Comparison of ENCODE assay signal across 8 mouse cellular contexts in the genomic region with DNA sequence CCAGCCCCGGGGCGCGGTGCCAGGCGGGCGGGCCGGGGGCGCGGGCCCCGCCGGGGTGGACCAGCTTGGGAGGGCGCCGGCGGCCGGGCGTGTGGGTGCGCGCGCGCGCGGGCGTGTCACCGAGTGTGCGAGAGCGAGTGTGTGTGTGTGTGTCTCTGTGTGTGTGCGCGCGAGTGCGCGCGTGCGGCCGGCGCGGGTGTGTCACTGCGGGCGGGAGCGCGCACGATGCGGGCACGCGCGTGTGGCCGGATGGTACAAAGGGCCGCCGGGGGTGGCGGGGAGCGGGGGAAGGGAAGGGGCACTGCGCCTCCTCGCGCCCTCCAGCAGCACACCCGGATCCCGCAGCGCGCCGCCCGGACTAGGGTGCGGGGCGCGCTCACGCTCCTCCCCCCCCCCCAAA. TPM values are rescaled to one million over a fixed set of nuclear protein-coding genes. Genes with fewer than 3 reads are reported as not detected.
DNase-seq lines count a peak whose midpoint lies in the region; ATAC-seq and TF ChIP-seq lines count a peak whose summit lies in the region.

No protein-coding gene starts in this region.

- H3K27ac ChIP-seq in embryonic facial prominence, embryonic 13.5 days: peak overlapping the region; percentile 51; the same call in 1 of the 2 replicates
- H3K27ac ChIP-seq in midbrain, embryonic 10.5 days (replicated peaks): peak overlapping the region; percentile 95
- H3K27ac ChIP-seq in stomach, embryonic 15.5 days: no peak overlapping the region

- intact Hi-C loops in left cerebral cortex, postnatal 25 days (cut with DNase I): loop anchor here (2.0 kb wide), 1 partner anchor 44 kb away; no protein-coding TSS in a partner anchor

- no peak for ATAC-seq in embryonic facial prominence, embryonic 13.5 days (ENCODE audit: insufficient number of reproducible peaks, insufficient read depth, low FRiP score, low TSS enrichment, low read depth)
- peak; percentile 10; the same call in 1 of the 2 replicates for ATAC-seq in stomach, embryonic 15.5 days (ENCODE audit: insufficient read depth, low FRiP score, low read depth)
- no peak for ATAC-seq in inflammation-experienced regulatory T-cells, adult 6 months

- H3K4me2 ChIP-seq in embryonic facial prominence, embryonic 13.5 days: peak overlapping the region; percentile 96
- H3K4me2 ChIP-seq in stomach, embryonic 15.5 days: peak overlapping the region; percentile 99

- 0% methylated on average over 5 of the region's 62 CpGs for WGBS in embryonic facial prominence, embryonic 13.5 days
- under 1% methylated on average over 60 of the region's 62 CpGs for WGBS in midbrain, embryonic 10.5 days
- WGBS in stomach, embryonic 15.5 days: under 1% methylated on average over 34 of the region's 62 CpGs

- TF ChIP-seq CTCF in E14TG2a.4 (conservative IDR thresholded peaks at IDR 0.05; ENCODE audit: low read length): no peak

- peaks cover 77% of the 10 kb centered on the region for H3K4me1 ChIP-seq in E14TG2a.4 (replicated peaks; ENCODE audit: low read depth, low read length)
- H3K4me1 ChIP-seq in embryonic facial prominence, embryonic 13.5 days: peaks cover 65% of the 10 kb centered on the region
- peaks cover 86% of the 10 kb centered on the region for H3K4me1 ChIP-seq in midbrain, embryonic 10.5 days
- H3K4me1 ChIP-seq in stomach, embryonic 15.5 days: peaks cover 42% of the 10 kb centered on the region

- H3K4me3 ChIP-seq in E14TG2a.4 (replicated peaks; ENCODE audit: low read length): peak overlapping the region; percentile 84
- peak overlapping the region; percentile 67 for H3K4me3 ChIP-seq in embryonic facial prominence, embryonic 13.5 days
- peak overlapping the region; percentile 79 for H3K4me3 ChIP-seq in midbrain, embryonic 10.5 days
- H3K4me3 ChIP-seq in stomach, embryonic 15.5 days (replicated peaks): peak overlapping the region; percentile 61

- peaks cover 63% of the 10 kb centered on the region for H3K27me3 ChIP-seq in E14TG2a.4 (ENCODE audit: insufficient read depth, low read length)
- peaks cover 87% of the 10 kb centered on the region for H3K27me3 ChIP-seq in embryonic facial prominence, embryonic 13.5 days
- H3K27me3 ChIP-seq in midbrain, embryonic 10.5 days (ENCODE audit: low read depth, poor library complexity, severe bottlenecking): peaks cover 97% of the 10 kb centered on the region
- H3K27me3 ChIP-seq in stomach, embryonic 15.5 days (replicated peaks): peaks cover 50% of the 10 kb centered on the region

- no peaks in the 10 kb centered on the region for H3K9me3 ChIP-seq in E14TG2a.4 (ENCODE audit: low read length)
- H3K9me3 ChIP-seq in embryonic facial prominence, embryonic 13.5 days: no peaks in the 10 kb centered on the region
- no peaks in the 10 kb centered on the region for H3K9me3 ChIP-seq in midbrain, embryonic 10.5 days (replicated peaks)
- no peaks in the 10 kb centered on the region for H3K9me3 ChIP-seq in stomach, embryonic 15.5 days

- H3K9ac ChIP-seq in embryonic facial prominence, embryonic 13.5 days: peak overlapping the region; percentile 74
- peak overlapping the region; percentile 39; the same call in 1 of the 2 replicates for H3K9ac ChIP-seq in stomach, embryonic 15.5 days

- no peaks in the 10 kb centered on the region for H3K36me3 ChIP-seq in E14TG2a.4 (ENCODE audit: insufficient read depth, low read length)
- H3K36me3 ChIP-seq in embryonic facial prominence, embryonic 13.5 days: no peaks in the 10 kb centered on the region
- H3K36me3 ChIP-seq in midbrain, embryonic 10.5 days: no peaks in the 10 kb centered on the region
- H3K36me3 ChIP-seq in stomach, embryonic 15.5 days: no peaks in the 10 kb centered on the region

- DNase-seq in adrenal gland, postnatal 10 days: peak; percentile 74
- DNase-seq in induced T-regulatory cell, adult 2 months (ENCODE audit: low read depth): peak; percentile 51
- DNase-seq in left cerebral cortex, postnatal 25 days (ENCODE audit: low spot score in 2 of 2): peak; percentile 82 to 84
- DNase-seq in midbrain, embryonic 10.5 days (ENCODE audit: low spot score): peak; percentile 82

RNA-seq across cellular contexts. Expression of a gene that starts 0.9 kb away (rescaled TPM):
- total RNA-seq in adrenal gland, postnatal 10 days (2021): 10 to 100 TPM in 1 of 2 experiments, 1 to 10 TPM in 1; 7.1 to 10.1 TPM
- polyA plus RNA-seq in embryonic facial prominence, embryonic 13.5 days (2015; fragmentation: Nextera tagmentation; extraction: Ambion mirVana): 0.76 and 1.2 TPM in 2 replicates
- 100 to 1,000 TPM; 323 to 339 TPM for total RNA-seq in left cerebral cortex, postnatal 25 days (2021)
- polyA plus RNA-seq in midbrain, embryonic 10.5 days (2016; fragmentation: Nextera tagmentation; extraction: Ambion mirVana): 0.89 and 1.6 TPM in 2 replicates
- 0.33 and 0.44 TPM in 2 replicates for polyA plus RNA-seq in stomach, embryonic 15.5 days (2015; fragmentation: Nextera tagmentation; extraction: Ambion mirVana)
- not detected for polyA plus RNA-seq in inflammation-experienced regulatory T-cells, adult 6 months (2017; shearing (Covaris generic))

RNA-seq across cellular contexts. Expression of a gene that starts 54.4 kb away (rescaled TPM):
- 1 to 10 TPM; 3.5 to 5.1 TPM for total RNA-seq in adrenal gland, postnatal 10 days (2021)
- polyA plus RNA-seq in embryonic facial prominence, embryonic 13.5 days (2015; fragmentation: Nextera tagmentation; extraction: Ambion mirVana): 4.3 and 7.2 TPM in 2 replicates
- total RNA-seq in left cerebral cortex, postnatal 25 days (2021): 10 to 100 TPM; 77.4 to 92.2 TPM
- 10.4 and 13.3 TPM in 2 replicates for polyA plus RNA-seq in midbrain, embryonic 10.5 days (2016; fragmentation: Nextera tagmentation; extraction: Ambion mirVana)
- 3.7 and 3.9 TPM in 2 replicates for polyA plus RNA-seq in stomach, embryonic 15.5 days (2015; fragmentation: Nextera tagmentation; extraction: Ambion mirVana)
- under 1 TPM; 0.24 to 0.48 (median 0.45) TPM for polyA plus RNA-seq in inflammation-experienced regulatory T-cells, adult 6 months (2017; shearing (Covaris generic))
